Mouse (Mus musculus) limb, embryonic 11.5 days (tissue): ENCODE measurements around the gene Mrpl52. TPM values are rescaled to one million over a fixed set of nuclear protein-coding genes. Genes with fewer than 3 reads are reported as not detected.

Experiments used
- ATAC-seq: fragments of 200-750 bp; cut with Nextera tagmentation; 2 replicates; pipeline ENCODE4 v1.8.0; 2017; ENCODE audit warnings: low read depth; ENCODE audit not compliant: insufficient number of reproducible peaks, low FRiP score, low TSS enrichment
- DNase-seq: peaks from one replicate; pipeline ENCODE4 v3.0.0-alpha.2; 2015; ENCODE audit warnings: low spot score
- H3K27ac ChIP-seq: fragments of 300-500 bp; sonication (generic); replicated peaks from 2 replicates; pipeline ENCODE4 v1.5.1; 2014; ENCODE audit warnings: low read depth, mild to moderate bottlenecking, low read length
- H3K27me3 ChIP-seq: fragments of 300-500 bp; sonication (generic); 2 replicates; pipeline ENCODE4 v1.6.1; 2014; ENCODE audit warnings: mild to moderate bottlenecking, low read length, mixed read lengths; ENCODE audit not compliant: control insufficient read depth, insufficient read depth
- H3K36me3 ChIP-seq: fragments of 300-500 bp; sonication (generic); 2 replicates; pipeline ENCODE4 v1.6.1; 2014; ENCODE audit warnings: mild to moderate bottlenecking, low read length, moderate library complexity, mixed read lengths; ENCODE audit not compliant: control insufficient read depth, insufficient read depth
- H3K4me1 ChIP-seq: fragments of 300-500 bp; sonication (generic); 2 replicates; pipeline ENCODE4 v1.6.1; 2014; ENCODE audit warnings: low read length, mixed read lengths; ENCODE audit not compliant: control insufficient read depth, insufficient read depth
- H3K4me2 ChIP-seq: fragments of 300-500 bp; sonication (generic); 2 replicates; pipeline ENCODE4 v1.6.1; 2014; ENCODE audit warnings: low read depth, mild to moderate bottlenecking, moderate library complexity; ENCODE audit not compliant: severe bottlenecking
- H3K4me3 ChIP-seq: fragments of 300-500 bp; sonication (generic); 2 replicates; pipeline ENCODE4 v1.5.1; 2014; ENCODE audit warnings: low read depth, low read length
- H3K9ac ChIP-seq: fragments of 300-500 bp; sonication (generic); 2 replicates; pipeline ENCODE4 v1.6.1; 2014; ENCODE audit warnings: mild to moderate bottlenecking, low read length
- H3K9me3 ChIP-seq: fragments of 300-500 bp; sonication (generic); 2 replicates; pipeline ENCODE4 v1.6.1; 2016; ENCODE audit warnings: low read length; ENCODE audit not compliant: control insufficient read depth
- WGBS: fragments of 180-500 bp; shearing (Covaris S2); extraction: QIAGEN DNeasy Blood & Tissue Kit; methylation state at CpG from one replicate; pipeline ENCODE4 v1.1.7; 2014; 5-methylcytosine and 5-hydroxymethylcytosine counted together
- polyA plus RNA-seq: library from polyadenylated mRNA; unstranded; fragments of >200 nt; fragmentation: Nextera tagmentation; extraction: Ambion mirVana; gene quantifications from 2 replicates; pipeline ENCODE4 v1.2.1, GENCODE M21; 2014

Mrpl52 gene
- polyA plus RNA-seq, 1 experiment from 2014 or later = 236 TPM

GRCm38 (mm10) chr14:54475941-54476844 lies 49.5 kb downstream of the Mrpl52 start, which contains the start of gene Rem2:
Gene Rem2, plus strand, starts transcription at chr14:54476100.
- H3K36me3 ChIP-seq = no peaks in the 10 kb centered on the region
- peaks cover 5% of the 10 kb centered on the region; the same call in 1 of the 2 replicates for H3K4me1 ChIP-seq
- peak within 1 kb of the TSS; percentile 38 for H3K4me3 ChIP-seq
- ATAC-seq (peak; percentile 50), DNase-seq (peak; percentile 66)
- H3K9me3 ChIP-seq = no peaks in the 10 kb centered on the region
- peak within 1 kb of the TSS; percentile 65 for H3K9ac ChIP-seq
- peaks cover 17% of the 10 kb centered on the region for H3K27me3 ChIP-seq
- H3K27ac ChIP-seq = no peak within 1 kb of the TSS
- WGBS = 1% methylated on average over 23 of the region's 23 CpGs
- H3K4me2 ChIP-seq = peak within 1 kb of the TSS; percentile 94

- H3K9ac ChIP-seq = no peak overlapping the region
- no peak overlapping the region for H3K4me2 ChIP-seq
- no peaks in the 10 kb centered on the region for H3K9me3 ChIP-seq
- H3K4me1 ChIP-seq = peaks cover 5% of the 10 kb centered on the region; the same call in 1 of the 2 replicates
- 78% methylated on average over 15 of the region's 15 CpGs for WGBS
- DNase-seq (no peak), ATAC-seq (no peak)
- no peak overlapping the region for H3K27ac ChIP-seq
- H3K27me3 ChIP-seq = peaks cover 17% of the 10 kb centered on the region
- no peaks in the 10 kb centered on the region for H3K36me3 ChIP-seq
- H3K4me3 ChIP-seq = no peak overlapping the region
Observed at GRCm38 (mm10) chr14:54477172-54477909, 50.6 kb downstream of the Mrpl52 start.

Other genes starting within 250 kb of the Mrpl52 start
- gene Dad1, start 172.8 kb upstream of the Mrpl52 start, polyA plus RNA-seq = 234 and 250 TPM in 2 replicates
- gene Abhd4, start 172.7 kb upstream of the Mrpl52 start, polyA plus RNA-seq = 38.9 and 40.9 TPM in 2 replicates
- gene Olfr49, start 142.0 kb upstream of the Mrpl52 start, polyA plus RNA-seq = not detected in 2 replicates
- 52.0 and 58.1 TPM in 2 replicates for gene Oxa1l, start 66.1 kb upstream of the Mrpl52 start, polyA plus RNA-seq
- gene Slc7a7, start 9.1 kb upstream of the Mrpl52 start, polyA plus RNA-seq = 3.1 and 3.6 TPM in 2 replicates
- gene Mmp14, start 4.7 kb downstream of the Mrpl52 start, polyA plus RNA-seq = 97.8 and 101 TPM in 2 replicates
- 18.9 and 19.6 TPM in 2 replicates for gene Lrp10, start 37.2 kb downstream of the Mrpl52 start, polyA plus RNA-seq
- 4.7 and 5.3 TPM in 2 replicates for gene Rem2, start 49.2 kb downstream of the Mrpl52 start, polyA plus RNA-seq
- 122 and 126 TPM in 2 replicates for gene Prmt5, start 90.6 kb downstream of the Mrpl52 start, polyA plus RNA-seq
- 52.4 and 53.1 TPM in 2 replicates for gene Haus4, start 127.7 kb downstream of the Mrpl52 start, polyA plus RNA-seq
- 38.5 and 41.8 TPM in 2 replicates for gene Ajuba, start 150.6 kb downstream of the Mrpl52 start, polyA plus RNA-seq
- gene 4931414P19Rik, start 179.1 kb downstream of the Mrpl52 start, polyA plus RNA-seq = 6.8 and 7.8 TPM in 2 replicates
- gene Psmb5, start 191.1 kb downstream of the Mrpl52 start, polyA plus RNA-seq = 474 and 488 TPM in 2 replicates
- gene Psmb11, start 194.5 kb downstream of the Mrpl52 start, polyA plus RNA-seq = 0.20 TPM in 1 of 2 replicates, not detected in the other
- not detected in 2 replicates for gene Gm17606, start 214.0 kb downstream of the Mrpl52 start, polyA plus RNA-seq
- gene Cdh24, start 214.5 kb downstream of the Mrpl52 start, polyA plus RNA-seq = 8.6 and 10.2 TPM in 2 replicates